Mouse (Mus musculus) cerebellum, adult 2 months (tissue): ENCODE measurements around the gene Olfr92.

Experiments used
- CTCF ChIP-seq: fragments of 200-500 bp; IDR thresholded peaks from 2 replicates; pipeline ENCODE4 v1.5.1; 2011; ENCODE audit warnings: low read depth, mild to moderate bottlenecking, control low read depth, low read length, moderate library complexity, borderline replicate concordance; ENCODE audit not compliant: insufficient read depth
- POLR2A ChIP-seq: fragments of 200-500 bp; IDR thresholded peaks from 2 replicates; pipeline ENCODE4 v1.6.1; 2011; ENCODE audit warnings: low read length, control low read depth, borderline replicate concordance; ENCODE audit not compliant: insufficient read depth

DNA sequence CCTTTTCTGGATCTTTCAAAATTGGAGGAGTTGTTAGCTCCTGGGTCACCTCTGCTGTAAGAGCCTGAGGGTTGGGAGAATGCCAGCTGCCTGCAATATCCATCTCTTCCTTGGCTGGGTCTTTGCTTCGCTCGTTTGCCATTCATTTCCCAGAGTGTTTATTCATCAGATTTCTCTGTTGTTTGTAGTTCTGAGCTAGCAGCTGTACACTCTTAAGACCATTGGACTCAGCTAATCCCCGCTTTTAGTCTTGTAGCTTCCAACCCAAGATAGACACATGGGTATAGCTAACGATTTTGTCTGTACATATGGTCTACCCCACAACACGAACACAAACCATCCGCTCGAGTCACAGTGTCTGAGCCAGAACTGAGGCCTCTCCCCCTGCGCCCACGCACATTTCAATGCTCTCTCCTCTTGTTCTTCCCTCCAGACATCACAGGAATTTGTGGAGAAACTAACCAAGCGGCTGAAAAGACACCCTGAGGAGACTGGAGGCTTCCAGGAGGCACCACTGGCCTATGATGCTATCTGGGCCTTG lies 57.7 kb downstream of the Olfr92 start:
- TF ChIP-seq CTCF (no peak), POLR2A (no peak)
